Mouse (Mus musculus): ENCODE data around the gene Shisa8. TPM values are rescaled to one million over a fixed set of nuclear protein-coding genes. Genes with fewer than 3 reads are reported as not detected.

Gene Shisa8
- polyA plus RNA-seq, 1 experiment, result 0.06 TPM

- TF ChIP-seq CTCF (IDR thresholded peaks at IDR 0.05; ENCODE audit: control insufficient read depth, insufficient read depth, insufficient read length) (no peak), CEBPB (IDR thresholded peaks at IDR 0.05; ENCODE audit: low read depth) (no peak), MAX (IDR thresholded peaks at IDR 0.05) (no peak), USF1 (IDR thresholded peaks at IDR 0.05; ENCODE audit: low read depth) (no peak), MYOD1 (IDR thresholded peaks at IDR 0.05; ENCODE audit: control insufficient read depth, insufficient read length, low read depth) (no peak), FOSL1 (IDR thresholded peaks at IDR 0.05; ENCODE audit: insufficient read depth, low read length, poor library complexity, severe bottlenecking) (no peak), MYOG (IDR thresholded peaks at IDR 0.05; ENCODE audit: control insufficient read depth, extremely low read depth, insufficient read length) (no peak)
- Histone ChIP-seq H3K79me3 (ENCODE audit: low read depth) (no peaks in the 10 kb centered on the region), H3K36me3 (ENCODE audit: control insufficient read depth, insufficient read depth) (peaks cover 50% of the 10 kb centered on the region), H3K27me3 (ENCODE audit: control insufficient read depth, insufficient read depth, insufficient read length) (peaks cover 9% of the 10 kb centered on the region), H3K79me2 (ENCODE audit: control insufficient read depth, insufficient read depth) (no peaks in the 10 kb centered on the region), H3ac (ENCODE audit: control insufficient read depth, insufficient read length, low read depth) (no peak overlapping the region), H3K4me3 (ENCODE audit: insufficient read depth, poor library complexity, severe bottlenecking) (no peak overlapping the region)
Measured at GRCm38 (mm10) chr15:82206365-82207104, 6.1 kb downstream of the Shisa8 start.

DNA sequence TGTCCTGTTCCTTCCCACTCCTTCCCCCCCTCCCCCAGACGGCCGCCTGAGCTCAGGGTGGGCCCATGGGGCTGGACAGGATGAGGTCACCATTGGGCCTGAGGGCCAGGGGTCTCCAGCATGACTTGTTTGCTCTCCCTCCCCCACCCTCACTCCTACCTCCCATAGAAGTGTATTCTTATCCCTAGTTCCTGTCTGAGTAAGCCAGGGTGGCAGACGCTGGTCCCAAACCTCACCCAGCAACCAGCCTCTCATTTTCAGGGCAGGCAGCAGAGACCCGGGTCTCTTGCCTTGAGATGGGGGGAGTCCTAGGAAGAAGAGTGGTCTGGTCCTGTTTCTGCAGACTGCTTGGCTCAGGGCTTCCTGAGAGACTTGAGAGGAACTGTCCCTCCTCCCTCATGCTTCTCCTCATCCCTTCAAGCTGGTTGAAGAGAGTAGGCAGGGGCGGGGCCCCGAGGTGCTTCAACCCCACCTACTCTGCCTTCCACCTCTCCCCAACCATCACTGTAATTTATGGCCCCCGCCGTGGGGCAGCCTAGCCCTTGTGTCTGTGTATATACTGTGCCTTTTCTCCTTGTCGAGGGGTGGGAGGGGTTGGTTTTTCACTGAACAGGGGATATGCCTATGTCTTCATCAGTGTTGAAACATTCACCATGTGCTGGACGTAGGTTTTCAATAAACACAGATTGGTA lies 7.8 kb downstream of the Shisa8 start:
- Histone ChIP-seq H3K4me3 (ENCODE audit: insufficient read depth, poor library complexity, severe bottlenecking) (no peak overlapping the region), H3K36me3 (ENCODE audit: control insufficient read depth, insufficient read depth) (peaks cover 68% of the 10 kb centered on the region), H3K79me3 (ENCODE audit: low read depth) (no peaks in the 10 kb centered on the region), H3K79me2 (ENCODE audit: control insufficient read depth, insufficient read depth) (no peaks in the 10 kb centered on the region), H3K27me3 (ENCODE audit: control insufficient read depth, insufficient read depth, insufficient read length) (no peaks in the 10 kb centered on the region), H3ac (ENCODE audit: control insufficient read depth, insufficient read length, low read depth) (no peak overlapping the region)
- no peak for TF ChIP-seq MAX (IDR thresholded peaks at IDR 0.05)
- TF ChIP-seq CEBPB (IDR thresholded peaks at IDR 0.05; ENCODE audit: low read depth), result no peak
- TF ChIP-seq MYOG (IDR thresholded peaks at IDR 0.05; ENCODE audit: control insufficient read depth, extremely low read depth, insufficient read length), result no peak
- TF ChIP-seq FOSL1 (IDR thresholded peaks at IDR 0.05; ENCODE audit: insufficient read depth, low read length, poor library complexity, severe bottlenecking), result no peak
- TF ChIP-seq USF1 (IDR thresholded peaks at IDR 0.05; ENCODE audit: low read depth), result no peak
- TF ChIP-seq MYOD1 (IDR thresholded peaks at IDR 0.05; ENCODE audit: control insufficient read depth, insufficient read length, low read depth), result no peak
- no peak for TF ChIP-seq CTCF (IDR thresholded peaks at IDR 0.05; ENCODE audit: control insufficient read depth, insufficient read depth, insufficient read length)

GRCm38 (mm10) chr15:82203611-82204351 lies 8.8 kb downstream of the Shisa8 start:
- Histone ChIP-seq H3K79me2 (ENCODE audit: control insufficient read depth, insufficient read depth) (no peaks in the 10 kb centered on the region), H3K4me3 (ENCODE audit: insufficient read depth, poor library complexity, severe bottlenecking) (no peak overlapping the region), H3ac (ENCODE audit: control insufficient read depth, insufficient read length, low read depth) (no peak overlapping the region), H3K36me3 (ENCODE audit: control insufficient read depth, insufficient read depth) (peaks cover 78% of the 10 kb centered on the region), H3K79me3 (ENCODE audit: low read depth) (no peaks in the 10 kb centered on the region), H3K27me3 (ENCODE audit: control insufficient read depth, insufficient read depth, insufficient read length) (no peaks in the 10 kb centered on the region)
- no peak for TF ChIP-seq CEBPB (IDR thresholded peaks at IDR 0.05; ENCODE audit: low read depth)
- TF ChIP-seq MAX (IDR thresholded peaks at IDR 0.05), result no peak
- TF ChIP-seq MYOG (IDR thresholded peaks at IDR 0.05; ENCODE audit: control insufficient read depth, extremely low read depth, insufficient read length), result no peak
- TF ChIP-seq MYOD1 (IDR thresholded peaks at IDR 0.05; ENCODE audit: control insufficient read depth, insufficient read length, low read depth), result no peak
- TF ChIP-seq FOSL1 (IDR thresholded peaks at IDR 0.05; ENCODE audit: insufficient read depth, low read length, poor library complexity, severe bottlenecking), result no peak
- no peak for TF ChIP-seq USF1 (IDR thresholded peaks at IDR 0.05; ENCODE audit: low read depth)
- no peak for TF ChIP-seq CTCF (IDR thresholded peaks at IDR 0.05; ENCODE audit: control insufficient read depth, insufficient read depth, insufficient read length)

DNA sequence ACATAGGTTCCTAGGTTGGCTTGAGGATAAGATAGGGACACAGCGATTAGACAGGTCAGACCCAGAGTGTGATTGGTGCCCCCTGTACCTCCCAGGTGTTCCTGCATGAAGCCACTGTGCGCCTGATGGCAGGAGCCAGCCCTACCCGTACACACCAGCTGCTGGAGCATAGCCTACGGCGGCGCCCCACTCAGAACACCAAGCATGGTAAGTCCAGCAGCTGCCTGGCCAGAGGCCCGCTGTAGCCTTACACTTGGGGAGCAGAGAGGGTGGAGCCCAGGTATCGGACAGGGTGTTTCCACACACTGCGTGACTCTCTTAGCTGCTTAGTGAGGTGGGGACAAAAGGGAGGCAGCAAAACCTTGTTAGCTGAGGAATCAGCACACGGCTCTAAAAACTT lies 9.5 kb downstream of the Shisa8 start:
- Histone ChIP-seq H3K4me3 (ENCODE audit: insufficient read depth, poor library complexity, severe bottlenecking) (no peak overlapping the region), H3K79me2 (ENCODE audit: control insufficient read depth, insufficient read depth) (no peaks in the 10 kb centered on the region), H3ac (ENCODE audit: control insufficient read depth, insufficient read length, low read depth) (no peak overlapping the region), H3K36me3 (ENCODE audit: control insufficient read depth, insufficient read depth) (peaks cover 85% of the 10 kb centered on the region), H3K27me3 (ENCODE audit: control insufficient read depth, insufficient read depth, insufficient read length) (no peaks in the 10 kb centered on the region), H3K79me3 (ENCODE audit: low read depth) (no peaks in the 10 kb centered on the region)
- TF ChIP-seq MYOD1 (IDR thresholded peaks at IDR 0.05; ENCODE audit: control insufficient read depth, insufficient read length, low read depth) (no peak), CEBPB (IDR thresholded peaks at IDR 0.05; ENCODE audit: low read depth) (no peak), FOSL1 (IDR thresholded peaks at IDR 0.05; ENCODE audit: insufficient read depth, low read length, poor library complexity, severe bottlenecking) (no peak), MAX (IDR thresholded peaks at IDR 0.05) (no peak), CTCF (IDR thresholded peaks at IDR 0.05; ENCODE audit: control insufficient read depth, insufficient read depth, insufficient read length) (no peak), MYOG (IDR thresholded peaks at IDR 0.05; ENCODE audit: control insufficient read depth, extremely low read depth, insufficient read length) (no peak), USF1 (IDR thresholded peaks at IDR 0.05; ENCODE audit: low read depth) (no peak)

GRCm38 (mm10) chr15:82202086-82202485 lies 10.5 kb downstream of the Shisa8 start:
- Histone ChIP-seq H3ac (ENCODE audit: control insufficient read depth, insufficient read length, low read depth) (no peak overlapping the region), H3K79me3 (ENCODE audit: low read depth) (no peaks in the 10 kb centered on the region), H3K36me3 (ENCODE audit: control insufficient read depth, insufficient read depth) (peaks cover 95% of the 10 kb centered on the region), H3K79me2 (ENCODE audit: control insufficient read depth, insufficient read depth) (no peaks in the 10 kb centered on the region), H3K4me3 (ENCODE audit: insufficient read depth, poor library complexity, severe bottlenecking) (no peak overlapping the region), H3K27me3 (ENCODE audit: control insufficient read depth, insufficient read depth, insufficient read length) (no peaks in the 10 kb centered on the region)
- TF ChIP-seq MYOG (IDR thresholded peaks at IDR 0.05; ENCODE audit: control insufficient read depth, extremely low read depth, insufficient read length) (no peak), USF1 (IDR thresholded peaks at IDR 0.05; ENCODE audit: low read depth) (no peak)
